Comparison of ENCODE assay signal across 10 mouse cellular contexts in genomic region chr4:155143411-155143810, GRCm38 (mm10). TPM values are rescaled to one million over a fixed set of nuclear protein-coding genes. Genes with fewer than 3 reads are reported as not detected.
A peak's percentile ranks its signal among the peaks of the same experiment; 100 is the strongest.
DNase-seq lines count a peak whose midpoint lies in the region; ATAC-seq and TF ChIP-seq lines count a peak whose summit lies in the region.
"Had no signal": no experiment of that assay in that cellular context is flagged by ENCODE, and none has a peak within 500 bp of the region (broad histone marks: within the 10 kb centered on the region; RNA-seq: fewer than 3 reads in every experiment).

No protein-coding gene starts in this region.

- H3K27ac ChIP-seq in gastrocnemius, adult 2 months = peak overlapping the region; percentile 90
- H3K27ac ChIP-seq in neural tube, embryonic 11.5 days (ENCODE audit: low read depth, low read length) = peak overlapping the region; percentile 72; the same call in 1 of the 2 replicates
- H3K27ac ChIP-seq in limb, embryonic 13.5 days = peak overlapping the region; percentile 99
- H3K27ac ChIP-seq in stomach, embryonic 16.5 days (ENCODE audit: low read length) = peak overlapping the region; percentile 96

- no peak for TF ChIP-seq CTCF in gastrocnemius, adult 2 months (IDR thresholded peaks at IDR 0.05)

- no peak overlapping the region for H3K4me2 ChIP-seq in neural tube, embryonic 11.5 days (ENCODE audit: low read depth)
- H3K4me2 ChIP-seq in limb, embryonic 13.5 days (replicated peaks) = peak overlapping the region; percentile 40; the same call in 1 of the 2 replicates
- H3K4me2 ChIP-seq in stomach, embryonic 16.5 days (ENCODE audit: low read depth, low read length) = no peak overlapping the region

- H3K4me3 ChIP-seq in gastrocnemius, adult 2 months = peak overlapping the region; percentile 17
- no peak overlapping the region for H3K4me3 ChIP-seq in neural tube, embryonic 11.5 days (ENCODE audit: low read depth, low read length)
- H3K4me3 ChIP-seq in limb, embryonic 13.5 days = no peak overlapping the region
- H3K4me3 ChIP-seq in stomach, embryonic 16.5 days (replicated peaks; ENCODE audit: low read length) = no peak overlapping the region
- H3K4me3 ChIP-seq: megakaryocyte, embryonic 14.5 days had no signal

- no peak for DNase-seq in gastrocnemius, adult 2 months
- DNase-seq in gastrocnemius, postnatal 14 days = no peak
- no peak for DNase-seq in neural tube, embryonic 11.5 days (ENCODE audit: low spot score)
- DNase-seq in neural tube, embryonic 10.5 days (ENCODE audit: extremely low spot score, low spot score) = no peak
- DNase-seq in urinary bladder, adult 2 months (ENCODE audit: low spot score) = no peak
- DNase-seq in ovary, postnatal 36 days (ENCODE audit: low spot score) = no peak
- DNase-seq: cerebellum, adult 9-10 months had no signal

- H3K27me3 ChIP-seq in neural tube, embryonic 11.5 days (ENCODE audit: control insufficient read depth, insufficient read depth, low read length) = no peaks in the 10 kb centered on the region
- H3K27me3 ChIP-seq in limb, embryonic 13.5 days = no peaks in the 10 kb centered on the region
- H3K27me3 ChIP-seq in stomach, embryonic 16.5 days (ENCODE audit: control insufficient read depth, insufficient read depth, low read length) = no peaks in the 10 kb centered on the region

- no peaks in the 10 kb centered on the region for H3K9me3 ChIP-seq in neural tube, embryonic 11.5 days (ENCODE audit: control insufficient read depth, low read length)
- no peaks in the 10 kb centered on the region for H3K9me3 ChIP-seq in limb, embryonic 13.5 days
- H3K9me3 ChIP-seq in stomach, embryonic 16.5 days (replicated peaks; ENCODE audit: control insufficient read depth, low read length) = no peaks in the 10 kb centered on the region
- H3K9me3 ChIP-seq: megakaryocyte, embryonic 14.5 days had no signal

- H3K36me3 ChIP-seq in neural tube, embryonic 11.5 days (ENCODE audit: control insufficient read depth, insufficient read depth, low read length) = no peaks in the 10 kb centered on the region
- no peaks in the 10 kb centered on the region for H3K36me3 ChIP-seq in limb, embryonic 13.5 days
- no peaks in the 10 kb centered on the region for H3K36me3 ChIP-seq in stomach, embryonic 16.5 days (ENCODE audit: control insufficient read depth, insufficient read depth, low read length)

- peaks cover 15% of the 10 kb centered on the region for H3K4me1 ChIP-seq in neural tube, embryonic 11.5 days (ENCODE audit: control insufficient read depth, insufficient read depth, low read length)
- H3K4me1 ChIP-seq in limb, embryonic 13.5 days = peaks cover 81% of the 10 kb centered on the region
- peaks cover 45% of the 10 kb centered on the region for H3K4me1 ChIP-seq in stomach, embryonic 16.5 days (ENCODE audit: control insufficient read depth, insufficient read depth, low read length)

- H3K9ac ChIP-seq in neural tube, embryonic 11.5 days (ENCODE audit: low read length) = peak overlapping the region; percentile 35
- H3K9ac ChIP-seq in limb, embryonic 13.5 days = peak overlapping the region; percentile 53
- H3K9ac ChIP-seq in stomach, embryonic 16.5 days (ENCODE audit: low read length) = peak overlapping the region; percentile 53

- ATAC-seq in neural tube, embryonic 11.5 days (ENCODE audit: insufficient read depth, low FRiP score, low TSS enrichment) = 0 out of 2 replicates have a peak, but pooled peaks have one; percentile 8
- ATAC-seq in limb, embryonic 13.5 days (ENCODE audit: low FRiP score, low read depth) = no peak
- ATAC-seq in stomach, embryonic 16.5 days (ENCODE audit: insufficient read depth, low FRiP score) = no peak

- WGBS in neural tube, embryonic 11.5 days = 63% methylated on average over 2 of the region's 2 CpGs
- 47% methylated on average over 2 of the region's 2 CpGs for WGBS in limb, embryonic 13.5 days
- WGBS in stomach, embryonic 16.5 days = 51% methylated on average over 2 of the region's 2 CpGs

- intact Hi-C loops in gastrocnemius, adult 2 months (cut with DNase I) = no loop called here
- intact Hi-C loops in gastrocnemius, postnatal 14 days (cut with DNase I; ENCODE audit: low total_unique reads) = loop anchor here (5.0 kb wide), 1 partner anchor 79 kb away; the partner anchor contains the start of gene Ski

RNA-seq across cellular contexts. Expression of gene Morn1, which starts 57.0 kb away (rescaled TPM):
- total RNA-seq in gastrocnemius, adult 2 months (2021) = 1 to 10 TPM; 1.3 TPM
- 1 to 10 TPM; 2.3 to 2.9 TPM for total RNA-seq in gastrocnemius, postnatal 14 days (2021)
- polyA plus RNA-seq in neural tube, embryonic 11.5 days (2014; fragmentation: Nextera tagmentation; extraction: Ambion mirVana) = 3.9 and 5.3 TPM in 2 replicates
- polyA plus RNA-seq in limb, embryonic 13.5 days (2015; fragmentation: Nextera tagmentation; extraction: Ambion mirVana) = 4.9 and 7.5 TPM in 2 replicates
- polyA plus RNA-seq in stomach, embryonic 16.5 days (2015; fragmentation: Nextera tagmentation; extraction: Ambion mirVana) = 4.8 and 6.1 TPM in 2 replicates
- 6.7 and 7.0 TPM in 2 replicates for polyA plus RNA-seq in urinary bladder, adult 2 months (2012; rRNA removed)

RNA-seq across cellular contexts. Expression of gene Rer1, which starts 57.2 kb away (rescaled TPM):
- 10 to 100 TPM; 54.8 to 59.3 TPM for total RNA-seq in gastrocnemius, adult 2 months (2021)
- total RNA-seq in gastrocnemius, postnatal 14 days (2021) = 10 to 100 TPM; 48.1 to 48.8 TPM
- polyA plus RNA-seq in neural tube, embryonic 11.5 days (2014; fragmentation: Nextera tagmentation; extraction: Ambion mirVana) = 143 and 145 TPM in 2 replicates
- polyA plus RNA-seq in limb, embryonic 13.5 days (2015; fragmentation: Nextera tagmentation; extraction: Ambion mirVana) = 147 and 149 TPM in 2 replicates
- polyA plus RNA-seq in stomach, embryonic 16.5 days (2015; fragmentation: Nextera tagmentation; extraction: Ambion mirVana) = 171 and 183 TPM in 2 replicates
- polyA plus RNA-seq in urinary bladder, adult 2 months (2012; rRNA removed) = 130 and 159 TPM in 2 replicates
